Mouse (Mus musculus): ENCODE measurements around the gene Selp.

Gene Selp

DNA sequence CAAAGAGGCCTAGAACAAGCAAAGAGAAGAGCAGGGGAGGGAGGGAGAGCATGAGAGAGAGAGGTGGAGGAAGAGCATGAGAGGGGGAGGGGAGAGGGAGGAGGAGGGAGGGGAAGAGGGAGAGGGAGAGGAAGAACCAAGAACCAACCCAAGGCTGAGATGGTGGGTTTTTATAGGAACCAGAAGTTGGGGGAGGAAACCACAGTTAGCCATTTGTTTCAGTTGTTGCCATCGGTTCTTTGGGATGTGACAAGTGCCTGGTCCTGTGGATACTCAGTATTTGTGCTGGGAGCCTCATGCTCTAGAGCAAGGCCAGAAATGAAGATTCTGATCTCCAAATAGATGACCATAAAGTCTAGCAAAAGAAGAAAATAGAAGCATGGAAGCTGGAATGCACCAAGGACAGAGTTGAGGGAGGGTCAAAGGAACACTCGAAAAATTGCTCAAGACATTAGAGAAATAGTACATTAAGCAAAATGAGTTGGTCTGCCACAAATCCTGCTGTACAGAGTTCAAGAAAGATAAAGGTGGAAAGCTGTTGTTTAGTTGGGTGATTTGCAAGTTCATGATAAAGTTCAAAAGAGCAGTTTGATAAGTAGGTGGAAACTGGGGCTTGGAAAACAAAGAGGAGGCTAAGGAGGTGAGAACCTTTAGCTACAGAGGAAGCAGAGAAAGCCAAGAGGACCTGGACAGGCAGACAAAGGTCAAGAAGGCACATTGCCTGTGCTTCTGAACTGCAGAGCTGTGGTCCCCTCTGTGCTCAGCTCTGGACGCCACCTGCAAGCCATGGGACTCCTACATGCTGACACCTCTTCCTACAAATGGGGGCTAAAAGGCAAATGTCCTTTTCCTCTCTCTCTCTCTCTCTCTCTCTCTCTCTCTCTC lies 5.1 kb downstream of the Selp start:
- no peak for DNase-seq (ENCODE audit: low spot score in 2 of 2)

DNA sequence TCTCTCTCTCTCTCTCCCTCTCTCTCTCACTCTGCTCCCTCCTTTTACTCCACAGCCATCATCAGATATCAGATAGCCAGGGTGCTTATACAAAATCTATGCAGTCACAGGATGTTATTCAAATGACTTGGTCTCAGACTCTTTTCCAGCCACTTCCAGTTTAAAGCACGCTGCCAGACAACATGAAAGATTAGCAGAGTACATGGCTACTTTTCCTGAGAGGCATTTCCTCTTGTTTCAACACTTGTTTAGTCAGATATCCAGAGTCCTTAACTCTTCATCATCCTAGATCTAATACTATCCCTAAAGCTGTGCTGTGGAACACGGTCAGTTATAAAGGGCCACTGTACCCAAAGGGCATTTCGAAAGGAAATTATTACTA lies 5.7 kb downstream of the Selp start:
- no peak for DNase-seq (ENCODE audit: low spot score in 2 of 2)

DNA sequence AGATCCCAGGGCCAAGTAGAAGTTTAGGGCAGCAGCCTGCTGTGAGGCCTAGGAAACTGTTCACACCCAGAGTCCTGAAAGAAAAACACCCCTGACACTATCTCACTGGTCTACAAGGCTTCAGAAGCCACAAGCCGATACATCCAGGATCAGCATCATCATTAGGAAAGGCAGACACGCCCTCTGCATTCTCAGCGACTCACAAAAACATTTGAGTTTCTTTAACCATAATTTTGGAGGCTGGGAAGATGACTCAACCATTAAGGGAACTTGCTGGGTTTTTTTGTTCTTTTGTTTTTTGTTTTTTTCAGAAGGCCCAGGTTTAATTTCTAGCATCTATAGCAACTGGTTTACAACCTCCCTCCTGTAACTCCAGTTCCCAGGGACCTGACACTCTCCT lies 8.8 kb downstream of the Selp start:
- DNase-seq (ENCODE audit: low spot score in 2 of 2): no peak

DNA sequence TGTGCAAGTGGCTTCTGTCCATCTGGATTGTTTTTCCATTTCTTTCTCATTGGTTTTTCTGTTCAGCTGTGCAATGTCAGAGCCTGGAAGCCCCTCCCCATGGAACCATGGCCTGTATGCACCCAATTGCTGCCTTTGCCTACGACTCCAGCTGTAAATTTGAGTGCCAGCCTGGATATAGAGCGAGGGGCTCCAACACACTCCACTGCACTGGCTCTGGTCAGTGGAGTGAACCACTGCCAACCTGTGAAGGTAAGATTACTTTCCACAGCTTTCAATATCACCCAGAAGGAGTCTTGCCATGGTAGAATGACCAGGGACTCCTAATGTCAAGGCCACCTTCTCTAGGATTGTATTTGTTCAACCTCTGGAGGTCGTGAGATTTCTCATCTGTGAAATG lies 14.9 kb downstream of the Selp start:
- DNase-seq (ENCODE audit: low spot score in 2 of 2): no peak

DNA sequence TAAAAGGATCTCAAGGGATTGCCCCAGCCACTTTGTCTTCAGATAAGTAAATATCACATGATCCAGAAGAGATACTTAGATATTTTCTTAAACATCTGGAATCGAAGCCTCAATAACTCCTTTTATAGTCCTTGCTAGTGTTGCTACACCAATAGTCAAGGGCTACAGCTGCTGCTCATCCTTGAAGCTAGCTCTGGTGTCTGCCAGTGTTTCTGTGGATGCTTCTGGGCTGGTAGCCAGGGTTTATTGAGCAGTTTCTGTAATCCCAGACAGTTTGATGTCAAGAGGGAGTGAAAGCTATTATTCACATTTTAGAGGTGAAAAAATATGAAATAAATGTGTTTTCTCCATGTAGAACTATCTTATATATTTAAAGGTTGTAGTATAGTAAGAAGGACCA lies 17.5 kb downstream of the Selp start:
- no peak for DNase-seq (ENCODE audit: low spot score in 2 of 2)

DNA sequence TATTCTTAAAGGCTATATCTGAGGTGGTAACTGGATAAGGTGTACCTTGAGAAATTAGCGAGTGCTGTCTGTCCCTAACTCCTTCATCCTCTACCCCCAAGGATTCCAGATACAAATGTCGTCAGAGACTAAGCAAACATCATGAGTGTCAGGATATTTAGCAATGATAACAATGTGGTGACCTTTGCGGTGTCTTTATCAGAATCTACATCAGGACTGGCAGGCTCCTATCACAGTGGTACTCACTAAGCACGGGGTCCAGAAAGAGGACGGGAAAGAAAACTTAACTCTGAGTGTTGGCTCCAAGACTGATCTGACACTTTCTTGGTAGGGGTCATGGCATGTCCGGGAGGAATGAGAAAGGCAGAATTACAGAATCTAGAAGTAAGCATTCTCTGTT lies 19.0 kb downstream of the Selp start:
- DNase-seq (ENCODE audit: low spot score in 2 of 2): no peak

DNA sequence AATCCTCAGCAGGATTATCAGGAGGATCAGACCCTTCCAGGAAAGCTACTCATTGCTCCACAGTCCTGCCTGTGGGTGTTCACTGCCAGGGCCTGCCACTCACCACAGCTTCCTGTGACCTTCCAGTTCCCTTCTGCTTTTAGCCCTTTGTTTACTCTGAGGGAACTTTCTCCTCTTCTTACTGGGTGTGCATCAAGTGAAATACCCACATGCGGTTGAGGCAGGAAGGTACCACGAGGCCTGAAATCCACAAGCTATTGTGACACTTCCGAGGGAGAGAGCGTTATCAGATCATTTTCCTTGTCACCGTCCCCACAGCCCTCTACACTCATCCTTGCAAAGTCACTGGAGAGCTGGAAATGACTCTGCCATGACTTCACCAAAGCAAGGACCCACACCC lies 20.3 kb downstream of the Selp start:
- peak in 1 of 2 experiments; percentile 31 for DNase-seq (ENCODE audit: low spot score in 2 of 2)

DNA sequence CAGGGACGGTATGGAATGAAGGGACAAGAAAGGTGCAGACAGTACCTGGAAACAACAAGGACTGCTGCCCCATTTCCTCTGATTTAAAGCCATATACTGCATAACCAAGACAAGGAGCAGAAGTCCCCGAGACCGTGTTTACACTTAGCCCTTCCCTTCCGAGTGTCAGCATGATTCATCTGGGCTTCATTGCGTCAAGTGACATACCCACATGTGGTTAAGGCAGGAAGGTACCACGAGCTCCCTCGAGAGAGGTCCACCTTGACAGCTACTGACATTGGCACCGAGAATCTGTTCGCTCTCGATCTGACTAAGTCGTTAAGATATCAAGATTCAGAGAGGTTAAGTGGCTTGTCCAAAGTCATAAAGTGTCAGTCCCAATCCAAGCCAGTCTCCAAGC lies 20.9 kb downstream of the Selp start:
- DNase-seq (ENCODE audit: low spot score in 2 of 2): peak in 1 of 2 experiments; percentile 48

DNA sequence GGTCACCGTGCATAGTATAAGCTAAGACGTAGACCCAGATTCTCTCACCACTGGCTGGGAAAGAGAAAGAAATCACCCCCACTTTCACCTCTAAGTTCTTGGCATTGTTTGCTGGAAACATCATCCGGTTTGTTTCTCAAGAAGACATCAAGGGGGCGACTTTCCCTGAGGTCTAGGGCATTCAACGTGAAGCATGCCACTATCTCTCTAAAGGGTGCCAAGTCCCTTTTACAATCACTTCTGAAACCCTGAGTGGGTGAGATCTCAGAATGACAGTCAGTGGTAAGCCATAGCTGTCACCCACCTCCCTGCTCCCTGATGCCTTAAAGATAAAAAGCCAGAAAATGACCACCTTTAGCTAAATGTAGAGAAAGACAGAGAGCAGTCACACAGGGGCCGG lies 21.6 kb downstream of the Selp start:
- no peak for DNase-seq (ENCODE audit: low spot score in 2 of 2)

DNA sequence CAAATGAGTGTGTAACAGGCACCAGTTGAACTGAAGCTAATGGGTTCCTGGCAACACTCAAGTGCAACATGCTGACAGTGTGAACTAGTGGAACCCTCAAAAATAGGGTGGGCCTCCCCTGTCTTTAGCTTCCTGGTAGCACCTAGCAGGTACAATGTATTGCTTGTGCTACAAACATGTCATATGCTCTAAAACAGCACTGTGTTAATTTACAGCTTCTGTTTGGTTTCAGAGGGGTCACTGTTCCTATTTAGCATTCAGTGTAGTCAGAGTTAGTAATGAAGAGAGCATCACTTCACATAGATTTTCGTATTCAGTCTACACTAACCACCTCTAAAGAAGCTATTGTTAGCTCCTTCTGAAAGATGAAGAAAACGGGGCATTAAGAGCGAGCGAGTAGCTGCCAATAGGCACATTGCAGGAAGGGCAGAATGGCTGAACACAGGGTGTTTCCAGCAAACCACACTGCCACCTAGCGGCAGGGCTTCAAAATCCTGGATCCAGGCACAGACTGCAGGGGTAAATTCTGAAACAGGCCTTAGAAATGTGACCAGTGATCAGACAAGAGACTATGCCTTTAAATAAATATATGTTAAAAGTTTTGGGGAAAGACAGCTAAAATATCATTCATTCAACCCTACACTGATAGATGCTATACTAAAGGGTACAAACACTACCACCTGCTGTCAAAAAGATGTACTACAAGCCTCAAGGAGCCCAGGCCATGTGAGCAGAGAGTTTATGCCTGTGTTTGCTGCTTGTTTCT lies 23.5 kb downstream of the Selp start:
- peak; percentile 67 to 87 for DNase-seq (ENCODE audit: low spot score in 2 of 2)

DNA sequence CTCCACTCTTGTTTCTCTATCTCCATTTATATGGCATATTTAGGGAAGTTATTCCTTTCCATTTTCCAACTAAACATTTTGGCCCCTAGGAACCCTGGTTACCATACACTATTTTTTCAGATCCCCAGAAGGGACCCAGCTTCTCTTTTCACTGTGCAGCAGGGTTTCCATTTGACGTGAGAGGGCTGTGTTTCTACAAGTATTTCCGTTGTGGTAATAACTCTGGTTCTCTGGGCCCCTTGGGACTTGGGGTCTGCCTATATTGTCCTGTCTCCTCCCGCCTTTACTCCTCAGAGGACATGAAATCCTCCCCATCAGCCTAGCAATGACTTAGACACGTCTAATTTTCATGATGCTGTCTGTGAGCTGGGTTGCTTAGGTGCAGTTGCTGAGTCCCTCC lies 24.4 kb downstream of the Selp start:
- DNase-seq (ENCODE audit: low spot score in 2 of 2): no peak

DNA sequence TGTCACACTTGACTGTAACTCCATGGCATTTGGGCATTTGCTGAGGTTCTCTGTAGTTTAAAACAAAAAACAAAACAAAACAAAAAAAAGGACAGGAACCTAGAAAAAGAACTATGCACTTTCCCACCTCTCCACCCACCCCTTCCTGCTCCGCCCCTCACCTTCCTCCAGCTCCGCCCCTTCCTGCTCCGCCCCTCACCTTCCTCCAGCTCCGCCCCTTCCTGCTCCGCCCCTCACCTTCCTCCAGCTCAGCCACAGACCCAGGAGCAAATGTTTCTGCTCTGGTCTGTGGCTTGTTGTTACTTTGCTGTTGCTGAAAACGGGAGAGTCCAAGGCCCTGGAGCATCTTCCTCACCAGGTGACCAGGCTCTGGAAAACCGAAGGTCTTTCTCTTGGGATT lies 34.0 kb downstream of the Selp start:
- DNase-seq (ENCODE audit: low spot score in 2 of 2): peak in 1 of 2 experiments; percentile 63

DNA sequence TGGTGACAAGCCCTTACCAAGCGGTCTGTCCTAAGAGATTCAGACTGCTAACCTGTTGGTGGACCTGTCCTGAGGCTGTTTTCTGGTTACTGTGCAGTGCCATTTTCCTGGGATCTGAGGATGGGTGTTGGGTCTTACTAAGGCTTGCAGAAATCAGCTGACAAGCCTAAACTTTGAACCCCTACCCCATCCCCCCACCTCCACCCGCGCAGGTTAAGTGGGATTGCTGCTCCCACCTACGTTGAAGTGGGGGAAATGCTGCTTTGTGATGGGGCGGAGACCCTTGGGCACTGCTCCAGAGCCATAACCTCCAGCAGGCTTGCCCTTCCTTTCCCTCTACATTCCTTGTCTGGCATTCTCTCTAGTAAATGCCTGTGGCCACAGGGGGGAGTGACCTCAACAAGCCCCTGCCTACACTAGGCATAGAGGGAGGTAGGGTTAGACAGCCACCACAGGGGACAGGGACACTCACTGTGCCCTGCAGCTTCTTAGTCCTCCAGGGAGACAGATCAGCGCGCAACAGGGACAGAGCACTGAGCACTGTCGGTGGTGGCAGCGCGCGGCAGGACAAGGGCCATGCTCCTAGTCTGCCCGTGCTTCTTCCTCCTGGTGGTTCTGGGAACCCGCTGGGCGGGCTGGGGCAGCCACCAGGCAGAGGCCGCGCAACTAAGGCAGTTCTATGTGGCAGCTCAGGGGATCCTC lies 36.5 kb downstream of the Selp start, which contains the start of gene F5:
TSS of gene F5 (plus strand) at position 452 of the 702 bp plus-strand sequence.
- no peak for DNase-seq (ENCODE audit: low spot score in 2 of 2)

DNA sequence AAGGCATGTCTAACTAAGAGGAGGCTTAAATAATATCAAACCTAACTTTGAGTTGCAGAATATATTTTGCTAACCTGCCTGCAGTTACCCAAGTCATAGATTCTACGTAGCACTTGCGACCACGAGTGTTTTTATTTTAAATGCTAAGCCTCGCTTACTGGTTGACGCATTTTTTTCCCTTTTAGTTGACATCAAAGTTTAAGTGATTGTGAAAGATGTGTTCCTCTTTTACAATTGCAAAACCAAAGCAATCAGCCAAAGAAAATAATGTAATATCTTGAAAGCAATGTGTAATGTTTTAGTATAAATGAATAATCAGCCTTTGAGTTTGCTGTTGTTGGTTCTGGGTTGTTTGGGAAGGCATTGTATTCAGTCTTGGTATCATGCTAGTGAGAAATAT lies 37.8 kb downstream of the Selp start:
- no peak for DNase-seq (ENCODE audit: low spot score in 2 of 2)

DNA sequence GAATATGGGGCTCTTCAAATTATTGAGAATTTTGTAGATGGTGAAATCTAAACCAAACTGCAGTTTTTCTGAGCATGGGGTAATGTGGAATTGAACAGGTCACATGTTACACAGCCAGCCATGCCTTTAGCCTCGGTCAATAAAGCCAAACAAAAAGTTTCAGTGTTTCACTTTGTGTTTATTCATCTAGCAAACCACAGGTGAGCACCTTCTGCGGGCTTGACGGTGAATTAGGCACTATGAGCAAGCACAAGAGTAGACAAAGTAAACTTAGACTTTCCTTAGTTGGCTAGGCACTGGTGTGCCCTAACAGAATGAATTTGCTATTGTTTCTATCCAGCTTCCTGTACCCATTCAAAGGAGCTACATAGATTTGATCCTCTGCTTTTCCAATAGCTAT lies 39.9 kb downstream of the Selp start:
- DNase-seq (ENCODE audit: low spot score in 2 of 2): no peak

DNA sequence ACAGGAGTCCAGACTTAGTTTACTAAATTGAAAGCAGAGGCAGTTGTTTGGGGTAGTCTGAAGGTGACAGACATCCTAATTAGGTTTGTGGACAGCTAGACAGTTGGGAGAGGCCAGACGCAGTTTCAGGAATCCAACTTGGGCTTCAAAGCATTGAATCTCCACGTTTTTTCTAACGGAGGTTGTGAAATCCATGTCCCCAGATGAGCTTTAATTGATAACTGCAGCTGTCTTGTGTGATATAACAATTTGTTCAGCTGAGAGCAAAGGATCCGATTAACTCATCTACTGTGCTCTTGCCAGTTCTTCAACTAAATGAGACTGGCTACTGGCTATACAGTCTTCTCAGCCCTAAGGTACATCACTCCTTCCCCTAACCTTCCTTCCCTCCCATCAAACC lies 43.5 kb downstream of the Selp start:
- no peak for DNase-seq (ENCODE audit: low spot score in 2 of 2)

DNA sequence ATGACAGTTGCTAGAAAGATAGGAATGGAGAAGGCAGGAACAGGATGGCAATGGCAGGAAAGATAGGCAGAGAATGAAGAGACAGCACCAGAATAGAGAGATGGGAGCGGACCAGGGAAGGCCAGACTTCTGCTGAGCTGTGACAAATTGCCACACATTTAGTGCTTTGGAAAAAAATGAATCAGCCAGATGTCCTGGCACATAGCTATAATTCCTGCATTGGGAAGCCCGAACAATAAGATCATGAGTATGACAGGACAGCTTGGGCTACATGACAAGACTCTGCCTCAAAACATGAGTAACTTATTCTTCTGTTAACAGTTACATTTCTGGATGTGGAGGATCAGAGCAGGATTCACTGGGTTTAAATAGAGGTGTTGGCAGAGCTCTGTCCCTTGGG lies 44.7 kb downstream of the Selp start:
- DNase-seq (ENCODE audit: low spot score in 2 of 2): no peak

DNA sequence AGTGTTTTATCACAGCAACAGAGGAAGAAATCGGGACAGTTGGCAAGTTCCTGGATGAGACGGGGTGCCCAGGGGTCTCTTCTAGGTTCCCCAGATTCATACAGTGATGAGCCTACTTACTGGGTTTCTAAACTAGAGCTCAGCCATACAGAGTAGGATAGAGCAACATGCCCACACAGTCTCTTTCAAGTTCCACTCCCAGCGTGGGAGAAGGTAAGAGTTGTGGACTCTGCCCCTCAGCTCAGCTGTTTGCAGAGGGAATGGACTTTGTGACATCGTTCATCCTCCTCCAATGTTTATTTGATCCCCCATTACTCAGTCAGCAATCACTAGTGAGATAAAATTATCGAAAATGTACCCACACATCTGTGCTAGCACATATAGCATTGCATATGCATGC lies 47.7 kb downstream of the Selp start:
- DNase-seq (ENCODE audit: low spot score in 2 of 2): no peak

DNA sequence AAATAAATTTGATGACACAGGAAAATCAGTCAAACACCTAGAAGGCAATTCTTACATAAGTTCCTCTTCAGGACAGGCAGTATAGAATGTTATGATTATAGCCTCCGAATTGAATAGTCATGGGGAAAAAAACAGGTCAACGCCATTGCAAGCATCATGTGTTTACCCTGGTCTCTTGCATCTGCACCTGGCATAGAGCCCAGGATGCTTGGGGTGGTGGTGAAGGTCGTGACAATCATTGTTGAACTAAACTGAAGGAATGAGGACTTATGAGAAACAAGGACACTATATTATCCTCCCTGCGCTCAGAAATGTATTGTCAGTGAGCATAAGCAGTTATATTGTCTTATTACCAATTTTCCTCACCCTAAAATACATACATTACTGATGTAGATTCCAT lies 53.8 kb downstream of the Selp start:
- DNase-seq (ENCODE audit: low spot score in 2 of 2): no peak

DNA sequence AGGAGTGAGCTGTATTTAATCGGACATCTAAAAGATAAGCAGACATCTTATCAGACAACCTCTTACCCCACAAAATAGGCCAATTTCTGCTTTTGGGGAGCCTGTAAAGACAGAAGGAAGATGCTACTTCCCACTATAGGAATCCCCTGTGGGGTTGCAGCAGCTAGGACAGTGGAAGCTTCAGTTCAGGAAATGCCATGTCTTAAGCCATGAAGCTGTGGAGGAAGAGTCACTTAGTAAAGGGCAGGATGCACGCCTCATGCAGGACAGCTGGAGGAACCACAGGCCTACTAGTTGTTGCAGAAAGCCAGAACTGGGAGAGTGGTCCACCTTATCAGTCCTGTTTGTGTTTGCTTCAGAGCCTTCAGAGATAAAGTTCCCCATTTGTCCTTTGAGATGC lies 55.4 kb downstream of the Selp start:
- DNase-seq (ENCODE audit: low spot score in 2 of 2): no peak

DNA sequence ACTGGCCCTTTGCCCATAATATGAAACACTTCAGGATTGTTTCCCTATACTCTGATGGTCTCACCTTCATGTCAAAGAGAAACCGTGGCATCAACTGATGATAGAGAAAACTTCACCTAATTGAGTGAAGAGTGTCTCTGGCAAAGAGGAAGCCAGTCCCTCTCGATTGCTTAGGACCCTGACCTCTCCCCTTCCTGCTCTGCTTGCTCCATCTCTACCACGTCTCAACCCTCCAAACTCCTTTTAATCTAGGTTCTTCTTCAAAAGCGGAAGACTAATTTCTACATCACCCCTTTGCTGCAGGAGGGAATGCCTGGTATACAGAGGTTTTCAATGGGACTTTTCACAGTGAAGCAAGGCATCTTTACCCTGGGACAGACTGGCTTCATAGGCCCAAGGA lies 58.1 kb downstream of the Selp start:
- no peak for DNase-seq (ENCODE audit: low spot score in 2 of 2)

DNA sequence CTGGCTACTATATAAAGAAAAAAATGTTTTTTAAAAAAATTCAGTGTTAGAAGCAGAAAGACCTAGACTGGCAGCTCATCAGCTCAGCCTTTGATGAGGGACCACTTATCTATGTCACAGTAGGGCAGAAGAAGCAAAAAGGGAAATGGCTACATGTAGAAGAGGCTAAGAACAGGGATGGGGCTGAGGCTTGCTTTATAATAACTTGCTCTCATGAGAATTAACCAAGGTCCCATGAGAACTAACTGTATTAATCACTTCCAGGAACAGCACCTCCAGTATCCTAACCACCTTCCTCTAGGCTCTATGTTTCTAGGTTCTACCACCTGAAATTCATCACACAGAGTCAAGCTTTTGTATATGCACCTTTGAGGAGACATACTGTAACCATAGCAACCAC lies 61.8 kb downstream of the Selp start:
- no peak for DNase-seq (ENCODE audit: low spot score in 2 of 2)

DNA sequence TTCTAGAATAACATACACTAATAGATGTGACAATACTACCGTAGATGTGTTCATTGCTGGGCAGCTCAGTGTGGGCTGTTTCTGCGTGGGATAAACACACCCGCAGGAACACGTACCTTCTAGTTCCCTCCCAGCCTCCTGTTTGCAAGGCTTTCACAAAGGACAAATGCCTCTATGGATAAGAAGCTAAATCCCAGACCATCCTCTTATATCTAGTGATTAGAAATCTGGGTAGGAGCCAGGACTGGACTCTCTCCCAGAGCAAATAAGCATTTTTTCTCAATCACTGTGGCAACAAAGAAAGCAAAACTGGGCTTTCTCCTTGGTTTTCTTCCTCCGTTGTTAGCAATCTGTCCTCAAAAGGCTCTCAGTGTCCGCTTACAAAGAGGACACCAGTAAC lies 63.4 kb downstream of the Selp start:
- no peak for DNase-seq (ENCODE audit: low spot score in 2 of 2)

Data from spleen, postnatal 10 days (tissue).